Comparison of ENCODE assay signal across 24 mouse cellular contexts in genomic region chr12:17601245-17602023, GRCm38 (mm10). TPM values are rescaled to one million over a fixed set of nuclear protein-coding genes. Genes with fewer than 3 reads are reported as not detected.
A peak's percentile ranks its signal among the peaks of the same experiment; 100 is the strongest.
DNase-seq lines count a peak whose midpoint lies in the region; ATAC-seq and TF ChIP-seq lines count a peak whose summit lies in the region.
"Had no signal": no experiment of that assay in that cellular context is flagged by ENCODE, and none has a peak within 500 bp of the region (broad histone marks: within the 10 kb centered on the region; RNA-seq: fewer than 3 reads in every experiment).

No protein-coding gene starts in this region.

- WGBS in liver, embryonic 13.5 days (ENCODE audit: insufficient replicate concordance) = 42% methylated on average over 1 of the region's 1 CpGs
- WGBS in forebrain, postnatal 0 days = 95% methylated on average over 1 of the region's 1 CpGs
- 76% methylated on average over 1 of the region's 1 CpGs for WGBS in neural tube, embryonic 15.5 days

- H3K27me3 ChIP-seq in megakaryocyte, embryonic 14.5 days (replicated peaks) = peaks cover 5% of the 10 kb centered on the region
- H3K27me3 ChIP-seq in liver, embryonic 13.5 days = no peaks in the 10 kb centered on the region
- no peaks in the 10 kb centered on the region for H3K27me3 ChIP-seq in forebrain, postnatal 0 days (ENCODE audit: insufficient read depth, low read length)
- H3K27me3 ChIP-seq in neural tube, embryonic 15.5 days (replicated peaks) = no peaks in the 10 kb centered on the region
- H3K27me3 ChIP-seq: CH12.LX; embryonic facial prominence, embryonic 12.5 days; intestine, embryonic 15.5 days; limb, embryonic 12.5 days; lung, embryonic 15.5 days; midbrain, embryonic 13.5 days; neural tube, embryonic 12.5 days had no signal

- peaks cover 19% of the 10 kb centered on the region for H3K4me1 ChIP-seq in megakaryocyte, embryonic 14.5 days
- H3K4me1 ChIP-seq in liver, embryonic 13.5 days (replicated peaks) = peaks cover 21% of the 10 kb centered on the region
- H3K4me1 ChIP-seq in forebrain, postnatal 0 days (ENCODE audit: insufficient read depth) = no peaks in the 10 kb centered on the region
- no peaks in the 10 kb centered on the region for H3K4me1 ChIP-seq in neural tube, embryonic 15.5 days
- H3K4me1 ChIP-seq: embryonic facial prominence, embryonic 12.5 days; intestine, embryonic 15.5 days; limb, embryonic 12.5 days; lung, embryonic 15.5 days; midbrain, embryonic 13.5 days; neural tube, embryonic 12.5 days had no signal

- H3K9ac ChIP-seq in liver, embryonic 13.5 days = peak overlapping the region; percentile 18; the same call in 1 of the 2 replicates
- H3K9ac ChIP-seq in forebrain, postnatal 0 days = no peak overlapping the region
- H3K9ac ChIP-seq in neural tube, embryonic 15.5 days (replicated peaks) = no peak overlapping the region
- H3K9ac ChIP-seq: embryonic facial prominence, embryonic 12.5 days; hindbrain, embryonic 14.5 days; intestine, embryonic 15.5 days; limb, embryonic 12.5 days; lung, embryonic 15.5 days; midbrain, embryonic 13.5 days; neural tube, embryonic 12.5 days had no signal

- peak; percentile 68 for DNase-seq in liver, embryonic 13.5 days
- DNase-seq in MN1 (ENCODE audit: low spot score) = no peak
- no peak for DNase-seq in forebrain, postnatal 0 days
- DNase-seq: adrenal gland, postnatal 25 days; cerebellum, adult 9-10 months; heart, postnatal 36 days; kidney, adult 9 months; kidney, postnatal 25 days; right cerebral cortex, adult 18-20 months; thymus, postnatal 36 days had no signal

- no peak for TF ChIP-seq CTCF in forebrain, postnatal 0 days (IDR thresholded peaks at IDR 0.05; ENCODE audit: low read depth)

- peak overlapping the region; percentile 18 for H3K4me3 ChIP-seq in megakaryocyte, embryonic 14.5 days (replicated peaks)
- no peak overlapping the region for H3K4me3 ChIP-seq in liver, embryonic 13.5 days (replicated peaks)
- no peak overlapping the region for H3K4me3 ChIP-seq in forebrain, postnatal 0 days (ENCODE audit: low read depth, low read length)
- H3K4me3 ChIP-seq in neural tube, embryonic 15.5 days (replicated peaks) = no peak overlapping the region
- H3K4me3 ChIP-seq: embryonic facial prominence, embryonic 12.5 days; intestine, embryonic 15.5 days; limb, embryonic 12.5 days; lung, embryonic 15.5 days; midbrain, embryonic 13.5 days; neural tube, embryonic 12.5 days had no signal

- H3K36me3 ChIP-seq in megakaryocyte, embryonic 14.5 days (replicated peaks; ENCODE audit: low read length) = no peaks in the 10 kb centered on the region
- H3K36me3 ChIP-seq in liver, embryonic 13.5 days = no peaks in the 10 kb centered on the region
- H3K36me3 ChIP-seq in forebrain, postnatal 0 days (ENCODE audit: insufficient read depth) = no peaks in the 10 kb centered on the region
- H3K36me3 ChIP-seq in neural tube, embryonic 15.5 days = no peaks in the 10 kb centered on the region
- H3K36me3 ChIP-seq: embryonic facial prominence, embryonic 12.5 days; intestine, embryonic 15.5 days; limb, embryonic 12.5 days; lung, embryonic 15.5 days; midbrain, embryonic 13.5 days; neural tube, embryonic 12.5 days had no signal

- H3K4me2 ChIP-seq in liver, embryonic 13.5 days = peak overlapping the region; percentile 17
- H3K4me2 ChIP-seq in forebrain, postnatal 0 days (ENCODE audit: low read depth) = no peak overlapping the region
- H3K4me2 ChIP-seq in neural tube, embryonic 15.5 days = no peak overlapping the region
- H3K4me2 ChIP-seq: embryonic facial prominence, embryonic 12.5 days; hindbrain, embryonic 14.5 days; intestine, embryonic 15.5 days; limb, embryonic 12.5 days; lung, embryonic 15.5 days; midbrain, embryonic 13.5 days; neural tube, embryonic 12.5 days had no signal

- H3K9me3 ChIP-seq in megakaryocyte, embryonic 14.5 days = peaks cover 8% of the 10 kb centered on the region; the same call in 1 of the 2 replicates
- no peaks in the 10 kb centered on the region for H3K9me3 ChIP-seq in liver, embryonic 13.5 days (replicated peaks)
- H3K9me3 ChIP-seq in forebrain, postnatal 0 days (ENCODE audit: low read length) = 0 out of 2 replicates have a peak, but pooled peaks cover 4% of the 10 kb centered on the region
- H3K9me3 ChIP-seq in neural tube, embryonic 15.5 days (replicated peaks) = peaks cover 5% of the 10 kb centered on the region; the same call in 1 of the 2 replicates
- H3K9me3 ChIP-seq: embryonic facial prominence, embryonic 12.5 days; intestine, embryonic 15.5 days; limb, embryonic 12.5 days; lung, embryonic 15.5 days; midbrain, embryonic 13.5 days; neural tube, embryonic 12.5 days had no signal

- no peak for ATAC-seq in megakaryocyte, adult 5-6 weeks (ENCODE audit: poor library complexity, severe bottlenecking)
- peak; percentile 71 for ATAC-seq in erythroblast, adult 5-6 weeks (replicated peaks; ENCODE audit: low FRiP score, poor library complexity, severe bottlenecking)
- ATAC-seq in liver, embryonic 13.5 days (ENCODE audit: low read depth) = peak; percentile 94
- ATAC-seq in forebrain, postnatal 0 days = no peak
- no peak for ATAC-seq in megakaryocyte-erythroid progenitor cell, adult 5-6 weeks (replicated peaks; ENCODE audit: low FRiP score, low TSS enrichment, poor library complexity, severe bottlenecking)
- no peak for ATAC-seq in neural tube, embryonic 15.5 days (ENCODE audit: low FRiP score)
- ATAC-seq: forebrain, embryonic 16.5 days; intestine, embryonic 15.5 days; midbrain, embryonic 13.5 days had no signal

- peak overlapping the region; percentile 66 for H3K27ac ChIP-seq in liver, embryonic 13.5 days
- no peak overlapping the region for H3K27ac ChIP-seq in forebrain, postnatal 0 days (ENCODE audit: low read depth, low read length)
- no peak overlapping the region for H3K27ac ChIP-seq in neural tube, embryonic 15.5 days (replicated peaks)
- H3K27ac ChIP-seq: embryonic facial prominence, embryonic 12.5 days; hindbrain, embryonic 14.5 days; intestine, embryonic 15.5 days; limb, embryonic 12.5 days; lung, embryonic 15.5 days; midbrain, embryonic 13.5 days; neural tube, embryonic 12.5 days had no signal

RNA-seq across cellular contexts. Expression of gene Odc1, which starts 56.8 kb away (rescaled TPM):
- 22.6 and 40.7 TPM in 2 replicates for polyA plus RNA-seq in megakaryocyte, embryonic 14.5 days (2012; ENCODE audit: insufficient read depth, low replicate concordance)
- total RNA-seq in megakaryocyte, adult 5-6 weeks (2015) = 36.5 and 42.5 TPM in 2 replicates
- total RNA-seq in megakaryocyte, adult 5-6 weeks (2017) = 60.4 and 70.8 TPM in 2 replicates
- total RNA-seq in erythroblast, adult 5-6 weeks (2015; ENCODE audit: low replicate concordance) = 578 and 641 TPM in 2 replicates
- total RNA-seq in erythroblast, adult 5-6 weeks (2017; ENCODE audit: low replicate concordance) = 1,162 and 1,709 TPM in 2 replicates
- 465 and 535 TPM in 2 replicates for polyA plus RNA-seq in liver, embryonic 13.5 days (2015; fragmentation: Nextera tagmentation; extraction: Ambion mirVana)
- 271 and 293 TPM in 2 replicates for total RNA-seq in forebrain, postnatal 0 days (2014; rRNA removed)
- 146 and 166 TPM in 2 replicates for polyA plus RNA-seq in forebrain, postnatal 0 days (2015; fragmentation: Nextera tagmentation; extraction: Ambion mirVana)
- 360 and 383 TPM in 2 replicates for total RNA-seq in megakaryocyte-erythroid progenitor cell, adult 5-6 weeks (2014; fragmentation: Nextera tagmentation)
- 607 and 788 TPM in 2 replicates for total RNA-seq in megakaryocyte-erythroid progenitor cell, adult 5-6 weeks (2017)
- polyA plus RNA-seq in neural tube, embryonic 15.5 days (2015; fragmentation: Nextera tagmentation; extraction: Ambion mirVana) = 104 and 117 TPM in 2 replicates

Comparison
In these comparisons a context has a peak if more than half of its experiments do, and no peak if none do; other contexts are left out.
1. ATAC-seq: peak in erythroblast, adult 5-6 weeks (single experiment) and liver, embryonic 13.5 days (single experiment); none in megakaryocyte, adult 5-6 weeks (single experiment), forebrain, postnatal 0 days (single experiment), megakaryocyte-erythroid progenitor cell, adult 5-6 weeks (single experiment) and neural tube, embryonic 15.5 days (single experiment).